Mouse (Mus musculus) cerebellum, adult 18-20 months (tissue): ENCODE measurements around the gene Krt87.

Source experiments
- DNase-seq, 2 experiments: peaks; one replicate each; pipeline ENCODE4 v3.0.0; 2021

Krt87 gene

DNA sequence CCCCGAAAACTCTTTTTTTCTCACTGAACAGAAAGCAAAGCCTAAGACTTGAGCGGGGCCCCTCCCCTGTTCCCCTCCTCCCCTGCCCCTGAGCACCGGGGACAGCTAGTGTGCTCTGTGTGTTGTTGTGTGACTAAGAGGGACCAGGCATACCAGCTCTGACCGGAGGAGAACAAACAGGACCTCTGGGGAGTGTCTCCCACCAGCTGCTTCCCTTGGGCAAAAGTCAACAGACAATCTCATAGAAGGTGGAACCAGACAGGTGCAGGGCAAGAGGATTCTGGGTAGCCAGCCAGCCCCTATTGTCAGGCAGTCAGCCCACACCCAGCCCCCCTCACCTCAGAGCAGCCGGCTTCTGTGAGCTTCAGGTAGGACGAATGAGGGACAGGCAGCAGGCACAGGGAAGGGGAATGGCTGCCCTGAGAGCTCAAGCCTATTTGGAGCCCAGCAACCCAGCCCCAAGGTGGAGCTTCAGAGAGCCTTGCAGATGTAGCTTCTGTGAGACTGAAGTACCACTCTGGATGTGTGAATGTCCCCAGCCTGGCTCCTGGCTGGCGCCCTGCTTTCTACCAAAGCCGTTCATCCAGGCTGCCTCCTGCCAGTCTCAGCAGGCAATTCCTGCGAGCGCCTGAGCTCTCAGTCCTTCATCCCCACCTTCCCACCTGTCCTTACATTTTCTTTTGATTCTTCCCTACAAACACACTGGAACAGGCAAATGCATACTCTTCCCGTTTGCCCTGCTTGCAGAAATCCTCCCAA lies 23.6 kb downstream of the Krt87 start:
- DNase-seq: peak; percentile 41

DNA sequence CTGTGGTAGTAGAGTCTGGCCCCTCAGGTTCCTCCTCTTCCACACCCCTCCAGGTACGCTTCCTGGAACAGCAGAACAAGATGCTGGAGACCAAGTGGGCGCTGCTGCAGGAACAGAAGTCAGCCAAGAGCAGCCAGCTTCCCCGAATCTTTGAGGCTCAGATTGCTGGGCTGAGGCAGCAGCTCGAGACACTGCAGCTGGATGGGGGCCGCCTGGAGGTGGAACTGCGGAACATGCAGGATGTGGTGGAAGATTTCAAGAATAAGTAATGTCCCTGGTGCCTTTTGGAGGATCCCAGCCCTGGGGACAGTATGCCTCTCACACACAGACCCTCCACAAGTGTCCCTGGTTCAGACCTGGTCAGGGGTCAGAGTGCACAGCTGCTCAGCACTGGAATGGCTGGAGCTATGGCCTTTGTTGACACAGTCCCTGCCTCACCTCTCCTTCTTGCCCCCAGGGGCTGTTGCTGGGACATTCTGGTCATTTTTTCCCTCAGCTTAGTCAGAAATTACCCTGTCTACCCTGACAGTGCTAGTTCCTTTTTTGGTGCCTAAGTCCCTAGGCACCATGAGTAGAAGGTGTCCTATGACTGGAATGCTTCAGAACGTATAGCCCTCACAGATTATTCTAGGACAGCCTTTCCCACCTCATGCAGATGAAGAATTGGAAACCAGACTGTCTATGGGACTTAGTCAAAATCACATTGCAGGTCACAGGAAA lies 24.5 kb downstream of the Krt87 start:
- DNase-seq: no peak

DNA sequence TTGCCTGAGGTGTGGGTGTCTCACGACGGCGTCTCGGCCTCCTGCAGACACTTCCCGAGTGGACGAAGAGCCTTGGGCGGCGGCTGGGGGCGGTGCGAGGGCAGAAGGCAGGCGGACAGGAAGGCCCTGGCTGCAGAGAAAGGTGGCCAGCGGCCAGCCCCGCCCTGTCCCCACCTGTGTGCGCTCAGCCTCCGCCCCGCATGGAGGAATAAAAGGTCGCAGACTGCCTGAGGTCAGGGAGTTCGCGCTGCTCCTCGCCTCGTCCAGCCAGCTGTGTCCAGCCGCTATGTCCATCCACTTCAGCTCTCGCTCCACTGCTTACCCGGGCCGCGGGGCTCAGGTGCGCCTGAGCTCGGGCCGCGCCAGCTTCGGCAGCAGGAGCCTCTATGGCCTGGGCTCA lies 26.4 kb downstream of the Krt87 start:
- no peak for DNase-seq

DNA sequence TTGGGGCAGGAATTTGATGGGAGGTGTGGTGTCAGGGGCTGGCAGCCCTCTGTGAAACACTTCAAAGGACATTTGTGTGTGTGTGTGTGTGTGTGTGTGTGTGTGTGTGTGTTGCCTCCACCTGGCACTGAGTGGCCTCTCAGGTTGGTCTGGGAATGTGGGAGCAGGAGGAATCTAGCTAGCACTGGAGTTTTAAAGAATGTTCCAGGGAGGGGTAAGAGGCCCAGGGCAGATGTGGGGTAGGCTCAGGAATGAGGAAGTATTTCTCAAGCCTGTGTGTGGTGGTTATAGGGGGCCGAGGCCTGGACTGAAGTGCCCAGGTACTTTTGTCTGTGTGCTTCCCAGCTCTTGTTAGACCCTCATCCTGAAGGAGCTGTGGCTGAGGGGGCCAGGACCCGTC lies 27.8 kb downstream of the Krt87 start, which contains the start of gene Krt7:
Gene Krt7 (plus strand): TSS at position 269 of the 400 bp plus-strand sequence.
- no peak for DNase-seq

DNA sequence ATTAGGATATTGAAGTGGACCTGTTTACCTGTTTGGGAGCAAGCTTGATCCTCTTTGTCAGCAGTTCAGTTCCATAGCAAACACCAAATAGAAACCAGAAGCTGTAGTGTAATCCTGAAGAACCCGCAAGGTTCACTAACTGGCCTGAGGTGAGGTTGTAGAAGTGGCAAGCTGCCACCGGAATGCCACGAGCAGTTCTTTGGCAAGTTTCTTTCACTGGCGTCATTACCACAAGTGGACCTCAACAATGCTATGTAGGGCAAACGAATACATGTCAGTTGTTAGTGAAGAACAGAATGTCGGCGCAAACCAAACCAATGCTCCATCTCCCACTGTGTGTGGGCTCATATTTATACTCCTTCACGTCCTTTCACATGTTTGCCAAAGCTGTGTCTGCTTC lies 40.3 kb downstream of the Krt87 start:
- DNase-seq: no peak

DNA sequence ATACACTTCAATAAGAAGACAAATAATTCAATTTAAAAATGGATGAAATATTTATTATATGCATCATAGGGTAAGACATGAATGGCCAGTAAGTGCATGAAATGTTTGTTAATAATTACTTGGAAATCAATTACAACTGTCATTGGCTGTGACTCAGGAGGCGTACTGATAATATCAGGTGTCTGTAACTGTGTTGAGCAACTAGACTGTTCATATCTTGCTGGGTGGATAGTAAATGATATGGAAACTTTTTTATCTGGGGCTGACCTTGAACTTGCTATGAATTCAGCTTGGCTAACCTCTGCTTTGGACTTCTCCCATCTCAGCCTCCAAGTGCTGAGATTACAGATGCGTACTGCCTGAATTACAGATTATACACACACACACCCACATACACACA lies 40.9 kb downstream of the Krt87 start:
- DNase-seq: no peak

DNA sequence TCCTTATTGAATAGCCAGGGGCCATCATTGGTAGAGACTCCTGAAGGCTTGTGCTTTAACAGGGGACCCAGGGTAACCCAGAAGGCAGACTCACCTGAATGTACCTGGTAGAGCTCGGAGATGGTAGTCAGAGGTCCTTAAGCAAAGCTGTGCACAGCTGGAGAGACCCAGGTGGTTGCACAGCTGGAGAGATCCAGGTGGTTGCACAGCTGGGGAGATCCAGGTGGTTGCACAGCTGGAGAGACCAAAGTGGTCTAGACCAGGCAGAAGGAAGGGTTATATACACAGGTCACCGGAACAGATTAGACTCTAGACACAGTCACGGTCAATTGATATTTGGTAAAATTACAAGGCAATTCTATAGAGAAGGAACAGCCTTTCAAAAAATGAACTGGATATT lies 41.7 kb downstream of the Krt87 start:
- no peak for DNase-seq

DNA sequence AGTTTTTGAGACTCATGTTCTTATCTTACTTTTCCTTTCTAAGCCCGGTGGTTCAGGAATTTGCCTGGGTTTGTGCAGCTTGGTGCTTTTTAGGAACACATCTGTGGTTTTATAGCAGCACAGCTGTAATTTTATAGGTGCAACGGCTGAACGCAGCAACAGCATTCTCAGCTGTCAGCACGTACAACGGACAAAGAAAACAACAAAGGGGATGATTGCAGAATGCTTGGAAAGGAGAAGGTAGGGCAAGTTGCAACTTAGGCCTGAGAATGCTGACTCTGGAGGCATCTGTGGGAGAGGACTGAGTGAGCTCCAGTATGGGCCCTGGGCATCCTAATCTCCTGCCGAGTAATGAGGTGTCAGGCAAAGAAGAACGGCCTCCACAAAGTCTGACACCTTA lies 42.1 kb downstream of the Krt87 start:
- DNase-seq: no peak

DNA sequence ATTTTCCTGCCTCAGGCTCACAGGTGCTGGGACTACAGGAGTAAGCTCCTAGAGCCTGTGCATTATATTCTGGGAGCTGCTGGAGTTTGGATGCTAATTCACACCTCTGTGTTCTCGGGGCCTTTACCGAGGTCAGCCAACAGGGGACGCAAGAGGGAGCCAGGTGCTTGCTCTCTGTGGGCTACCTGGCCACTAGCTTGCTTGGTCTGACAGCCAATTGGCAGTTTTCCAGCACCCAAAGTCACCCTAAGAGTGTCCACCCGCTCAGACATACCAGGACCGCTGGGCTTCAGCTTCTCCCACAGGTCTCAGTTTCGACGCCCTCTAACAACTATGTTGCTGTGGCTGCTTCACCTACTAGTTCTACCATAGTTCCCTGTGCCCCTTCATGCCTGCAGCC lies 43.7 kb downstream of the Krt87 start:
- DNase-seq: no peak

DNA sequence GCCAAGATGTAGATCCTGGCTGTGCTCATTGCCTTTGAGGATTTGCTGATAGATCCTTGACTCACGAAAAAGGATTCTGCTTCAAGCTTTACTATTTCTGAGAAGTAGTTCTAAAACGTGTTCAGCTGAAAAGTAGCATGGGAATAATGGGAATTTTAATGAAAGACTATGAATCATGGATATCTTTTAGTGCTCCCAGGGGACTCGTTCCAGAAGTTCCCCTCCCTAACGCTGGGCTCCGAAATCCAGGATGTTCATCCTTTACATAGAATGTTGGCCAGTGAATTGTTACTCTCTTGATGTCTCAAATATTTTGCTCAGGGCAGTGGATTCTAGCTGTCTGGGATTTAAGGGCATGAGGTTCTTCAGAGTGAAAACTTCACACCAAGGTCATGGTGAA lies 46.4 kb downstream of the Krt87 start:
- DNase-seq: no peak

DNA sequence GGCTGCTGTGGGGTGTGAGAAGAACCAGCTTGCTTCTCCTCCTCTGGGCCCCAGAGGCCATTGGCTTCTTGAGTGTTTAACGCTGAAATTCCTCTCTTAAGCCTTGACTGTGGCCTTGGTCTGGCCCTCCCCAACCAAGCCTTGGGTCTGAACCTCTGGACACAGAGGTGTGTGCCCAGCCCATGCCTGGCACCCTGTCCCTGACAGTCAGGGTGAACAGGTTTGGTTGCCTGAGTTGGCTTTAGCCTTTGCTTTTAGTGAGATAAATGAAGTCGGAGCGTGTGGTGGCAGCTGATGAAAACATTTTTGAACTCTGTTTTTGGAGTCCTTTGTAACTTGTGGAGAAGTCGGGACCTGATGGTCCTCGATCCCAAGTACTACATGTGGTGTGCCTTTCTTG lies 48.4 kb downstream of the Krt87 start:
- no peak for DNase-seq

DNA sequence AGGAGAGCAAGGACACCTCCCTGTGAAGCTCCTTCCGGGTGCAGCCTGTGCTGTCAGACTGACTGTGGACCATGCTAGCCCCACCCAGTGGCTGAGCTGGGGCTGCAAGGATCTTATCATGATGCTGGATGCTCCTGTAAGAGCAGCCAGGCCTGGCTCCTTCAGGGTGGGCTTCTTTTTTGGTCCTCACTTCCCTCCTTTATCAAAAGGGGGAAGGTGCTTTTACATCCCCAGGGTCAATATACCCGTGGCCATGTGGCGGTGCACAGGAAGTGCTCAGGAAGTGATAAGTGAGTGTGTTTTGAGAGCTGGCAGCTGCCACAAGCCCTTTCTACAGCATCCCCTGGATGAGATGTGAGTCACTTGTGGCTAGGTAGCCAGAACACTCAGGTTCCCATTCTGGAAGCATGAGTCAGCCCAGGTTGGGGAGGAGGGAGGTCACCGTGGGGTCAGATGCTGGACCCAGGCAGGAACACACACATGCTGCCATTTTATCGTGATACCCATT lies 50.5 kb downstream of the Krt87 start:
- no peak for DNase-seq

DNA sequence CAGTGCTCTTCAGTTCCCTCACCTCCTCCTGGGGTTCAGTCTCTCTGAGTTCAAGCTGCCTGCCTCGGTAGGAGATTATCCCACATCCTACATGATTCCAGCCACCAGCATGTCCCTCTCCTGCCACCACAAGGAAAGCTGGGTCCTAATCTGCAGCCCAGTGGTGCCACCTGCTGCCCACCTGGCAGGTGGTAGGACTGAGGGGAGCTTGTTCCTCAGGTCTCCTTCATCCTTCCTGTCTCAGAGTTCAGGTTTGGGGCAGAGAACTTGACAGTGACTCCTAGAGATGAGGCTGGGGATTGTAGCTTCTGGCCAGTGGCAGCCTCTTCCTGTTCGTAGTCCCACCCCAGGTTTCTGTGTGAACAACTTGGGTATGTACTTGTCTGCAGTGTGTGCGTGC lies 51.4 kb downstream of the Krt87 start:
- no peak for DNase-seq

DNA sequence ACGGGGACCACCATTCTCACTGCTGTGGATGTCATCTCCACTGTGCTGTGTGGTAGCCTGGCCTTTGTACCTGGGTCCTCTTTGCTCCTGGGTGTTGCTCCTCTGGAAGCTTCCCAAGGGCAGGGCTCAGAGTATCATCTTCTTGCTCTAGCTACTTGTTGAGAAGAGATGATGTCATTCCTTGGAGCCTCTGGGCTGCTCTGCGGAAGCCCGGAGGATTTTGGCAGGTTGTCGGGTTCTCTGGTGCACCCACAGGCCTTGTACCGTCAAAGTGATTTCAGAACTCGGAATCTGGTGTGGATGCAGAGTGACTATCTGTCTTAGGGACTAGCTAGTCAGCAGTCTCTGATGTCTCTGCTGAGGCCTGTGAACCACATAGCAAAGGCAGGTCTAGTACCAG lies 53.5 kb downstream of the Krt87 start:
- DNase-seq: no peak

DNA sequence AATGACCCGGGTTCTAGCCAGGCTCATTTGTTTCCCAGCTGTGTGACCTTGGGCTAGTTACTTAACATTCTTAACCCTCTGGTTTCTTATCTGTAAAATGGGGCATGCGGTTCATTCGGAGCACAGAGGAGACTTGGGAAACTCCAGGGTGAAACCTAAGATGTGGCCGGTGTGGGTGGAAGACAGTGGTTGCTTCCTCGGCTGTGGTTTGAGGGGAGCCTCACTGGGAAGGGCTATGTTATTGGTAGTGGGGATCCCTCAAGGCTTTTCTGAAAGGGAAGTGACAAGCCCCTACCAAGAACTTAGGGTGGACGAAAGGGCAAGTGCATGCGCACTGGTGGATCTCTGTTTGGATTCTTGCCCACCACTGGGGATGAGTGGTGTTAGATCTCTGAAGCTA lies 54.0 kb downstream of the Krt87 start:
- DNase-seq: no peak

DNA sequence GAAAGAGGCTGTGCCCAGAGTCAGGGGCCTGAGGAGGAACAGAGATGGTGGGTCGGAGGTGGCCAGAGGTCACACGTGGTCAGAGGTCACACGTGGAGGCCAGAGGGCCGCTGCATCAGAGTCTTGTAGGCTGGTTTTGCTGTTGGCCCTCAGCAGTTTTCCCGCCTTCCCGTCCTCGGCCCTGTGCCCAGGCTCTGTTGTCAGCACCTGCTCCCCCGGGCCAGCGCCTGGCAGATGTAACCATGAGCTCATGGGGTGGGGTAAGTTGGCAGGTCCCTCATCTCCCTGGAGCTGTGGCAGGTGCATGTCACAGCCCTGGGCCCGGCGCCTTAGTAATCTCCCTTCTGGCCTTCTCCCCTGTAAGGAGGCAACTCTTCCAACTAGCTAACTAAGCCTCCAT lies 55.8 kb downstream of the Krt87 start:
- DNase-seq: peak; percentile 67 to 69

DNA sequence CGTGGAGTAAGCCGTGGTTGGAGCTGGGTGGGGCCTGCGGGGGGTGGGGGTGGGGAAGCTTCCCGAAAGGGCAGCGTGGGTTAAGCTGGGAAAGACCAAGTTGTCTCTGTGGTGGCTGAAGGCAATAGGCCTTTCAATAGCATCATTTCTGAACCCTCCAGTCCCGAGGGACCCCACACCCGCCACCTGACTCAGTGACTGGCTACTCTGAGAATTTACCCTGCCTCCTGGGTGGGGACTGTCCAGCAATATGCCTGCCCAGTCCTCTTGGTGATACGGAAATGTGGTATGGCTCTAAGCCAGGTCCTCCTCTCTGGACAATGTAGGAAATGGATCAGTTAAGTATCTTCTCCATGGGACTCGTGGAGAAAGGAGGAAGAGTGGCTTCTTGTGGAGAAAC lies 56.8 kb downstream of the Krt87 start:
- DNase-seq: no peak
